Mouse (Mus musculus) frontal cortex, adult 2 months (tissue): ENCODE results near the gene Sp1. TPM values are rescaled to one million over a fixed set of nuclear protein-coding genes. Genes with fewer than 3 reads are reported as not detected.

Source experiments
- DNase-seq, 2 experiments: peaks; one replicate each; pipeline ENCODE4 v3.0.0; 2022; ENCODE audit warnings: low spot score in 1 of 2; ENCODE audit errors: extremely low spot score in 1 of 2
- polyA plus RNA-seq: library from polyadenylated mRNA; depleted of rRNA; stranded (reverse); fragments of >200 nt; gene quantifications from 2 replicates; pipeline ENCODE4 v1.2.3, GENCODE M21; 2012; rRNA removed

Gene Sp1
- 10.3 and 11.4 TPM in 2 replicates for polyA plus RNA-seq

- DNase-seq: peak; percentile 100
These were observed at the start of gene Sp1 for GRCm38 (mm10) chr15:102405489-102406195. Gene Sp1 (plus strand): TSS chr15:102406143.

- DNase-seq: no peak
These were observed 49.2 kb upstream of the Sp1 start for GRCm38 (mm10) chr15:102356501-102357325.

DNA sequence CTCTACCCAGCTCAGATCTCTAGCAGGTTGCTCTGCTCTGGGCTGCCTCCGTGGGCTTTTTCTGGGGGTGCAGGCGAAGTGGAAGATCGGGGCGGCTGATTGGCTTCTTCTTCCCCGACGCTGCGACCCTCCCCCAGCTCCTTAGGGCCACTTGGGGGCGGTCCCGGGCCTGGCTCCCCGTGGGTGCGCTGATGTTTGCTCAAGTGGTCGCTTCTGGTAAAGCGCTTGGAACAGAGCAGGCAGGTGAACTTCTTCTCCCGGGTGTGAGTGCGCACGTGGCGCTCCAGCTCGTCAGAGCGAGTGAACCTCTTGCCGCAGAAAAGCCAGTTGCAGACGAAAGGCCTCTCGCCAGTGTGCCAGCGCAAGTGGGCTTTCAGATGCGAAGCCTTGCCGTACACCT lies 47.8 kb upstream of the Sp1 start:
- no peak for DNase-seq

DNA sequence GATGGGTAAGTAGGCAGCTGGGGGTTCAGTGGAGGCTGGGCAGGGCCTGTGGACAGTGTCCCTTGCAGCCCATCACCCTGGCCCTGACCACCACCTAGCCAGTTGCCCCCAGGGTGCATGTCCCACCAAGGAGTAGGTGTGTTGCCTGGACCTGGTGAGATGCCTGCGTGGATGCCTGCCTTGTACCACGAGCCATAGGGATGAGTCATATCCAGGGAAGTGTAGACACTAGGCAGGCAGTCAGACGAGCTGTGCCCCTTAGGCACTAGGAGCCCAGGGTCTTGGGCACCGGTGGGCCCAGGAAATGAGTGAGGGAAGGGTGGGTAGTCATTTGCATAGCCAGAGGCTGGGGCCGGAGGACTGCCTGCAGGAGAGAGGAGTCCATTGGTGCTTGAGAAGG lies 47.1 kb upstream of the Sp1 start:
- no peak for DNase-seq

DNA sequence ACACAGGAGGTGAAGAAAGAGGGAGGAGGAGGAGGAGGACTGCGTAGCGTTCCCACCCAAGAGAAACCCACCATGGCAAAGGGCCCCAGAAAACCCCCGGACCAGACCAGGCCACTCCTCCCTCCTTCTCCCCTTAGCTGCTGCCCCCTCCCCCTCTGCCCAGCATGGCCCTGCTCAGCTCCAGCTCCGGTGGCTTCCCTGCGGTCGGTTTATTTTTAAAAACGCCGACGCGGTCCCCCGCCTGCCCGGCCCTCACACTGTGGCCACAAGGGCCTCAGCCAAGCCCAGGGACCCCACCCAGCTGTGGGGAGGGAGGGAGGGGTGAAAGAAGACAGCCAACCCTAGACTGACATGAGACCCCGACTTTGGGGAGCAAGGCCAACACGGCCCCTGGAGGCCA lies 43.3 kb upstream of the Sp1 start:
- no peak for DNase-seq

GRCm38 (mm10) chr15:102364678-102365077 lies 41.3 kb upstream of the Sp1 start:
- DNase-seq: no peak

GRCm38 (mm10) chr15:102366238-102366637 lies 39.7 kb upstream of the Sp1 start:
- no peak for DNase-seq

- no peak for DNase-seq
These were observed 39.1 kb upstream of the Sp1 start, which contains the start of gene Sp7 for GRCm38 (mm10) chr15:102366733-102367344. Gene Sp7 (minus strand): TSS chr15:102367182.

- no peak for DNase-seq
These were observed 36.0 kb upstream of the Sp1 start for GRCm38 (mm10) chr15:102369972-102370371.

DNA sequence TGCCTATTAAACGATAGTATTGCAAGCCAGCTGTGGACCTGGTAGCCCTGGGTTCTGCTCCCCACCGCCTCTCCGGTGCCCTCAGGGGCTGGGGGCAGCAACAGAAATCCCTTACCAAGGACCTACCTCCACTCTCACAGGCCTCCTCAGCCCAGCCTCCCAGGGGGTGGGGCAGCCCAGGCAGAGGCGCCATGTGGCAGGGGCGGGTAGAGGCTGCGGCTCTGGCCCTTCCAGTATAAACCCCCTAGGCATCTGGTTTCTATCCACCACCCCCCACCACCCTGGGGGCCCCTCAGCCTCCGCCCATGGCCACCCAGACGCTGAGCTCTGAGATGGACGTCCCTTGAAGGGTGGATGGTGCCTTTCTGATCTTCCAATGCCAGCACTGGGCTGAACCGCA lies 35.2 kb upstream of the Sp1 start:
- DNase-seq: no peak

- peak in 1 of 2 experiments; percentile 25 for DNase-seq
These were observed 29.3 kb upstream of the Sp1 start for GRCm38 (mm10) chr15:102376453-102377162.

- peak; percentile 61 to 85 for DNase-seq
These were observed 28.8 kb upstream of the Sp1 start for GRCm38 (mm10) chr15:102377163-102377543.

GRCm38 (mm10) chr15:102377810-102378262 lies 28.1 kb upstream of the Sp1 start:
- DNase-seq: no peak

DNA sequence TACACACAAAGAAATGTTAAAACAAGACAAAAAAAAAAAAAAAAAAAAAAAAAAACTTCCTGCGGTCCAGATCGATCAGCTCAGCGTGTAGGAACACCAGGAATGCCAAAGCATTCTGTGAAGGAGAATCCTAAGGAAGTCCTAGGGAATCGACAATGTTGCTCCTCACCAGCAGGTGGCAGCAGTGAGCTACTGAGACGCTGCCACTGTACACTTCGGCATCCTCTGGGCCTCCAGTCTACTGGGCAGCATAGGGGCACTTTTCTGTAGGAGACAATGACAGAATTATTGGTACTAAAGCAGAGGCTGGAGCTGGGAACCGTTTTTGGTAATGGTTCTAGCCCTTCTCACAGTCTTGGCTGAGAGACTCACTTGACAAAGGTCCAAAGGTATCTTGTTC lies 24.4 kb upstream of the Sp1 start:
- peak; percentile 39 to 90 for DNase-seq

GRCm38 (mm10) chr15:102383671-102384070 lies 22.3 kb upstream of the Sp1 start:
- no peak for DNase-seq

DNA sequence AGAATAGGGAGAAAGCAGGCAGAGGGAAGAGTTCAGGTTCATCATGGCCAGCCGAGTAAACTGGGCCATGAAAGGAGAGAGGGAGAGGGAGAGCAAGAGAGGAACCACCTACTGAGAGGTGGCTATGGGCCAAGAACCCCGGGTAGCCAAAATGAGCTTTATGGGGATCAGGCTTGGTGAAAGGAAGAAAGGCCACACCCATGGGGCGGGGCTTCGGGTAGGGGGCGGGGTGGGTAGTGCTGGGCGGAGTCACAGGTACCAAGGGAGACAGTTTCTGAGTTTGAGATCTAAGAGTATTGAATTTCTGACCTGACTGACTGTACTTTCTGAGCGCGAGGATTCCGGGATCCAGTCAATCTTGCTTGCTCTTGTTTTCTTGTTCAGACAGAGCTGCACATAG lies 19.3 kb upstream of the Sp1 start:
- no peak for DNase-seq

DNA sequence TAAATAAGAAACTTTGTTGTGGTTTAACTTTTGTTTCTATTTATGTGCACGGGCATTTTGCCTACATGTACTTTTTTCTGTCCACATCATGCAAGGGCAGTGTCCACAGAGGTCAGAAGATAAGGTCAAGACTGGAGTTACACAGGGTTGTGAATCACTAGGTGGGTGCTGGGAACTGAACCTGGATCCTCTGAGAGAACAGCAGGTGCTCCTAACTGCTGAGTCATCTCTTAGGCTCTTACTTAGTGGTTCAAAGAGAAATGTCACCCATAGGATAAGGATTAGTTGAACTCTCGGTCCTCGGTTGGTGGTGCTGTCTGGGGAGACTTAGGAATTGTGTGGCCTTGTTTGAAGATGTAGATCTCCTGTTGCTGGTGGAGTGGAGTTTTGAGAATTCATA lies 17.0 kb upstream of the Sp1 start:
- DNase-seq: no peak

DNA sequence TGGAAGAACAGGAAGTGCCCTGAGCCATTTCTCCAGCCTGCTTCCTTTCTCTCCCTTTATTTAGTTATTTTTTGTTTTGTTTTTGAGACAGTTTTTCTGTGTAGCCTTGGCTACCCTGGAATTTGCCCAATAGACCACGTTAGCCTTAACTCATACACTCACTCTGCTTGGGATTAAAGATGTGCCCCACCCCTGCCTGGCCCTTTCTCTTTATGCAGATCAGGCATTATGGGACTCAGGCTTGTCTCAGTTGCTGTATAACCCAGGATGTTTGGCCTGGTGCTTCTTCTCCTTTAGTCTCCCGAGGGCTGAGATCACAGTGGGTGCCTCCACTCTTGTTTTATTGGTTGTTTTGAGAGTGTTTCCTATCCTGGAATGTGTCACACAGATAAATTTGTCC lies 13.4 kb upstream of the Sp1 start:
- DNase-seq: no peak

- DNase-seq: no peak
These were observed 12.3 kb upstream of the Sp1 start for GRCm38 (mm10) chr15:102393584-102394014.

- DNase-seq: no peak
These were observed 10.9 kb upstream of the Sp1 start for GRCm38 (mm10) chr15:102395061-102395460.

DNA sequence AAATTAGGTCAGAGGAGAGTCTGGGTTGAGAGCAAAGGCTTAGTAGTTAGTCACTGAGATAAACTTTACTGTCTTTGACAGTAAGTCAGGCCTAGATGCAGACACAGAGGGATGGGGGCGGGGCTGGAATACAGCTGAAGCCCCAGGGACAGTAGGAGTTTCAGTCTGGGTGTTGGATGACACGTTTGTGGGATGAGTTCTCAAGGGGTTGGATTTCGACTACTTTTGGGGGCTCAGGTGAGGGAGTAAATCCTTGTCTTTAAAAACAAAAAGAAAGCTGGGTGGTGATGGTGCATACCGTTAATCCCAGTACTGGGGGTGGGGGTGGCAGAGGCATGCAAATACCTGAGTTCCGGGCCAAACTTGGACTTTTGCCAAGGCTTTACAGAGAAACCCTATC lies 7.3 kb upstream of the Sp1 start:
- DNase-seq: no peak
